8 mouse cellular contexts compared by ENCODE assay signal in genomic region chr9:64174341-64174740, GRCm38 (mm10). TPM values are rescaled to one million over a fixed set of nuclear protein-coding genes. Genes with fewer than 3 reads are reported as not detected.
DNase-seq lines count a peak whose midpoint lies in the region; ATAC-seq lines count a peak whose summit lies in the region.

No protein-coding gene starts in this region.

- peak overlapping the region; percentile 89 for H3K4me2 ChIP-seq in heart, embryonic 16.5 days (ENCODE audit: low read depth, low read length)
- peak overlapping the region; percentile 91 for H3K4me2 ChIP-seq in hindbrain, embryonic 16.5 days (ENCODE audit: low read length)
- peak overlapping the region; percentile 97 for H3K4me2 ChIP-seq in midbrain, embryonic 14.5 days (ENCODE audit: low read length)

- H3K9ac ChIP-seq in heart, embryonic 16.5 days (ENCODE audit: low read length), result peak overlapping the region; percentile 87
- peak overlapping the region; percentile 84 for H3K9ac ChIP-seq in hindbrain, embryonic 16.5 days (ENCODE audit: low read depth, low read length)
- peak overlapping the region; percentile 66 for H3K9ac ChIP-seq in midbrain, embryonic 14.5 days (replicated peaks; ENCODE audit: low read length)

- no peaks in the 10 kb centered on the region for H3K9me3 ChIP-seq in heart, embryonic 16.5 days (replicated peaks; ENCODE audit: control insufficient read depth, low read length)
- no peaks in the 10 kb centered on the region for H3K9me3 ChIP-seq in hindbrain, embryonic 16.5 days (ENCODE audit: control insufficient read depth, low read length)
- no peaks in the 10 kb centered on the region for H3K9me3 ChIP-seq in midbrain, embryonic 14.5 days (ENCODE audit: control insufficient read depth, low read length)

- H3K4me1 ChIP-seq in heart, embryonic 16.5 days (ENCODE audit: control insufficient read depth, insufficient read depth, low read length), result peaks cover 19% of the 10 kb centered on the region
- H3K4me1 ChIP-seq in brown adipose tissue, adult 24 weeks (ENCODE audit: control insufficient read depth, insufficient read depth, insufficient read length, low read length), result no peaks in the 10 kb centered on the region
- peaks cover 16% of the 10 kb centered on the region for H3K4me1 ChIP-seq in hindbrain, embryonic 16.5 days (ENCODE audit: control insufficient read depth, insufficient read depth, low read depth, low read length)
- H3K4me1 ChIP-seq in midbrain, embryonic 14.5 days (ENCODE audit: control insufficient read depth, insufficient read depth, low read length), result peaks cover 15% of the 10 kb centered on the region

- DNase-seq in heart, postnatal 4 days, result no peak
- DNase-seq in midbrain, embryonic 14.5 days, result no peak
- DNase-seq in thymus, postnatal 10 days (ENCODE audit: low spot score in 2 of 2), result no peak
- DNase-seq in spleen, adult 12 weeks (ENCODE audit: low spot score), result no peak
- DNase-seq in MN1 (ENCODE audit: low spot score), result no peak

- no peak for ATAC-seq in heart, embryonic 16.5 days (replicated peaks; ENCODE audit: extremely low read depth, insufficient read depth, low FRiP score)
- ATAC-seq in hindbrain, embryonic 16.5 days, result no peak
- ATAC-seq in midbrain, embryonic 14.5 days (ENCODE audit: low FRiP score, low TSS enrichment), result no peak

- no peaks in the 10 kb centered on the region for H3K27me3 ChIP-seq in heart, embryonic 16.5 days (ENCODE audit: control insufficient read depth, insufficient read depth, low read length)
- no peaks in the 10 kb centered on the region for H3K27me3 ChIP-seq in hindbrain, embryonic 16.5 days (replicated peaks; ENCODE audit: control insufficient read depth, insufficient read depth, low read length)
- H3K27me3 ChIP-seq in midbrain, embryonic 14.5 days (ENCODE audit: control insufficient read depth, insufficient read depth, low read length), result no peaks in the 10 kb centered on the region

- H3K27ac ChIP-seq in heart, embryonic 16.5 days (ENCODE audit: low read length), result no peak overlapping the region
- H3K27ac ChIP-seq in brown adipose tissue, adult 24 weeks (replicated peaks; ENCODE audit: low read depth, low read length), result no peak overlapping the region
- H3K27ac ChIP-seq in hindbrain, embryonic 16.5 days (ENCODE audit: low read depth, low read length), result no peak overlapping the region
- H3K27ac ChIP-seq in midbrain, embryonic 14.5 days (replicated peaks; ENCODE audit: low read depth, low read length), result no peak overlapping the region

- peak overlapping the region; percentile 98 for H3K4me3 ChIP-seq in heart, embryonic 16.5 days (ENCODE audit: low read length)
- peak overlapping the region; percentile 88; the same call in 1 of the 2 replicates for H3K4me3 ChIP-seq in brown adipose tissue, adult 24 weeks (ENCODE audit: insufficient read depth, low read depth, low read length)
- H3K4me3 ChIP-seq in hindbrain, embryonic 16.5 days (ENCODE audit: low read length), result peak overlapping the region; percentile 87
- peak overlapping the region; percentile 79 for H3K4me3 ChIP-seq in midbrain, embryonic 14.5 days (replicated peaks; ENCODE audit: low read depth, low read length)

- peaks cover 37% of the 10 kb centered on the region for H3K36me3 ChIP-seq in heart, embryonic 16.5 days (ENCODE audit: control insufficient read depth, insufficient read depth)
- peaks cover 26% of the 10 kb centered on the region for H3K36me3 ChIP-seq in hindbrain, embryonic 16.5 days (ENCODE audit: control insufficient read depth, insufficient read depth, low read length)
- H3K36me3 ChIP-seq in midbrain, embryonic 14.5 days (ENCODE audit: control insufficient read depth, insufficient read depth, low read length), result peaks cover 39% of the 10 kb centered on the region

RNA-seq across cellular contexts. Expression of gene Rpl4, which starts 1.2 kb away (rescaled TPM):
- polyA plus RNA-seq in heart, embryonic 16.5 days (2015; fragmentation: Nextera tagmentation; extraction: Ambion mirVana), result 681 and 801 TPM in 2 replicates
- 100 to 1,000 TPM; 768 to 770 TPM for total RNA-seq in heart, postnatal 4 days (2021)
- 420 and 430 TPM in 2 replicates for polyA plus RNA-seq in brown adipose tissue, adult 24 weeks (2012; ENCODE audit: insufficient read depth, insufficient read length, missing spikeins)
- 580 and 585 TPM in 2 replicates for polyA plus RNA-seq in hindbrain, embryonic 16.5 days (2015; fragmentation: Nextera tagmentation; extraction: Ambion mirVana)
- 640 and 695 TPM in 2 replicates for polyA plus RNA-seq in midbrain, embryonic 14.5 days (2014; fragmentation: Nextera tagmentation; extraction: Ambion mirVana)

RNA-seq across cellular contexts. Expression of gene Zwilch, which starts 1.4 kb away (rescaled TPM):
- polyA plus RNA-seq in heart, embryonic 16.5 days (2015; fragmentation: Nextera tagmentation; extraction: Ambion mirVana), result 17.2 and 18.3 TPM in 2 replicates
- total RNA-seq in heart, postnatal 4 days (2021), result 10 to 100 TPM; 17.2 to 18.2 TPM
- polyA plus RNA-seq in brown adipose tissue, adult 24 weeks (2012; ENCODE audit: insufficient read depth, insufficient read length, missing spikeins), result 2.3 TPM in 1 of 2 replicates, not detected in the other
- 6.6 and 9.4 TPM in 2 replicates for polyA plus RNA-seq in hindbrain, embryonic 16.5 days (2015; fragmentation: Nextera tagmentation; extraction: Ambion mirVana)
- 2.3 and 6.8 TPM in 2 replicates for polyA plus RNA-seq in midbrain, embryonic 14.5 days (2014; fragmentation: Nextera tagmentation; extraction: Ambion mirVana)

RNA-seq across cellular contexts. Expression of gene Snapc5, which starts 4.7 kb away (rescaled TPM):
- polyA plus RNA-seq in heart, embryonic 16.5 days (2015; fragmentation: Nextera tagmentation; extraction: Ambion mirVana), result 30.5 TPM in 2 replicates
- total RNA-seq in heart, postnatal 4 days (2021), result 10 to 100 TPM; 16.5 to 19.3 TPM
- 62.6 and 69.4 TPM in 2 replicates for polyA plus RNA-seq in brown adipose tissue, adult 24 weeks (2012; ENCODE audit: insufficient read depth, insufficient read length, missing spikeins)
- polyA plus RNA-seq in hindbrain, embryonic 16.5 days (2015; fragmentation: Nextera tagmentation; extraction: Ambion mirVana), result 32.2 and 40.1 TPM in 2 replicates
- 25.6 and 29.7 TPM in 2 replicates for polyA plus RNA-seq in midbrain, embryonic 14.5 days (2014; fragmentation: Nextera tagmentation; extraction: Ambion mirVana)

RNA-seq across cellular contexts. Expression of gene Lctl, which starts 57.4 kb away (rescaled TPM):
- not detected in 2 replicates for polyA plus RNA-seq in heart, embryonic 16.5 days (2015; fragmentation: Nextera tagmentation; extraction: Ambion mirVana)
- under 1 TPM; 0.67 to 0.68 TPM for total RNA-seq in heart, postnatal 4 days (2021)
- polyA plus RNA-seq in brown adipose tissue, adult 24 weeks (2012; ENCODE audit: insufficient read depth, insufficient read length, missing spikeins), result 57.9 and 76.0 TPM in 2 replicates
- polyA plus RNA-seq in hindbrain, embryonic 16.5 days (2015; fragmentation: Nextera tagmentation; extraction: Ambion mirVana), result not detected in 2 replicates
- polyA plus RNA-seq in midbrain, embryonic 14.5 days (2014; fragmentation: Nextera tagmentation; extraction: Ambion mirVana), result not detected in 2 replicates
